Mouse (Mus musculus): ENCODE results near the gene Pomc. TPM values are rescaled to one million over a fixed set of nuclear protein-coding genes. Genes with fewer than 3 reads are reported as not detected.

Pomc gene
- 2.6 and 3.1 TPM in 2 replicates for polyA plus RNA-seq (2015; fragmentation: Nextera tagmentation; extraction: Ambion mirVana)

DNA sequence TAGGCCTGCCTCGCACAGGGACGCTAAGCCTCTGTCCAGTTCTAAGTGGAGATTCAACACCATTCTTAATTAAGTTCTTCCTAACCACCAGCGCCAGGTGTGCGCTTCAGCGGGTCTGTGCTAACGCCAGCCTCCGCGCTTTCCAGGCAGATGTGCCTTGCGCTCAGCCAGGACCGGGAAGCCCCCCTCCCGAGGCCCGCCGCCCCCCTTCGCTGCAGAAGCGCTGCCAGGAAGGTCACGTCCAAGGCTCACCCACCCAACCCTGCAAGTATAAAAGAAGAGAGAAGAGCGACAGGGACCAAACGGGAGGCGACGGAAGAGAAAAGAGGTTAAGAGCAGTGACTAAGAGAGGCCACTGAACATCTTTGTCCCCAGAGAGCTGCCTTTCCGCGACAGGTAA lies at the start of gene Pomc:
TSS of gene Pomc (plus strand) at position 301 of the 400 bp plus-strand sequence.
- Histone ChIP-seq H3K4me1 (replicated peaks; ENCODE audit: control insufficient read depth, insufficient read depth, low read length) (peaks cover 3% of the 10 kb centered on the region; the same call in 1 of the 2 replicates), H3K36me3 (ENCODE audit: control insufficient read depth, insufficient read depth, low read length) (no peaks in the 10 kb centered on the region), H3K4me2 (ENCODE audit: low read depth, low read length) (no peak within 1 kb of the TSS), H3K4me3 (ENCODE audit: low read length) (no peak within 1 kb of the TSS), H3K9me3 (ENCODE audit: control insufficient read depth, low read length) (no peaks in the 10 kb centered on the region), H3K27ac (ENCODE audit: low read length) (no peak within 1 kb of the TSS), H3K9ac (ENCODE audit: low read length) (no peak within 1 kb of the TSS), H3K27me3 (ENCODE audit: control insufficient read depth, insufficient read depth, low read depth, low read length) (peaks cover 11% of the 10 kb centered on the region)
- ATAC-seq (ENCODE audit: low read depth): no peak
- 15% methylated on average over 22 of the region's 22 CpGs for WGBS

DNA sequence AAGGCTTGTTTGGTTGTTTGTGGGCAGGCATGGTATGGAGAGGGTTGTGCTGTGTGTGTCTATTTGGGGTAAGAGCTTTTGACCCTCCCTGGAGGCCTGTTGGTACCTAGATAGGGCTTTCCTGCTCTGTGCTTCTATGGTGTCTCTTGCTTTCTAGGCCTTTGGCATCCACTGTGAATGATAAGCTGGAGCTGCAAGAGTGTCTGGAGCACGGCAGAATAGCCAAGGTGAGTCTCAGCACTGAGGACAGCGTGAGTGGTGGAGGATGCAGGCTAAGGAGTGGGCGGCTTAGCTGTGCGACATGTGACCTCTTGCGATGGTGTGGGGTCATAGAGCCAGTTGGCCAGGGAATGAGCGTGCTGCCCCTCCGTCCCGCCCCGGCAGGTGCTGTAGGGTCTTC lies 49.3 kb upstream of the Pomc start:
- Histone ChIP-seq H3K4me1 (replicated peaks; ENCODE audit: control insufficient read depth, insufficient read depth, low read length) (no peaks in the 10 kb centered on the region), H3K36me3 (ENCODE audit: control insufficient read depth, insufficient read depth, low read length) (peaks cover 57% of the 10 kb centered on the region), H3K27ac (ENCODE audit: low read length) (no peak overlapping the region), H3K4me3 (ENCODE audit: low read length) (no peak overlapping the region), H3K4me2 (ENCODE audit: low read depth, low read length) (no peak overlapping the region), H3K9me3 (ENCODE audit: control insufficient read depth, low read length) (no peaks in the 10 kb centered on the region), H3K9ac (ENCODE audit: low read length) (no peak overlapping the region), H3K27me3 (ENCODE audit: control insufficient read depth, insufficient read depth, low read depth, low read length) (no peaks in the 10 kb centered on the region)
- no peak for ATAC-seq (ENCODE audit: low read depth)
- 89% methylated on average over 9 of the region's 9 CpGs for WGBS

DNA sequence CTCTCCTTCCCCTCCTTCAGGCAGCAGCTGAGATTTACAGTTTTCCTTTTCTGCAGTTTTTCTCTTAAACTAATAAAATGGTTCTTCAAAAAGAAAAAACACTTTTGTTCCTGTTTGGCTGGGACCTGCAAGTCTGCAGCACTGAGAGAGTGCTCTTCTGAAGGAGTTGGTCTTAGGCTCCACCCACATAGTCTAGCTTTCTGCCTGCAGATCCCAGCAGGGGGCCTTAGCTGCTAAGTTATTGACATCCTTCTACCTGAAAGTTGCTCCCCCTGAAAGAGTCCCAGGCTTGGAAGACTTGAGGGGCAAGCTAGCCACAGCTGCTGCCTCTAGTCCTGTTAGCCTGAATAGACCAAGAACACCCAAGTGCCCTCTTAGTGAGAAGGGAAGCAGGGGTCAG lies 48.4 kb upstream of the Pomc start:
- ATAC-seq (ENCODE audit: low read depth): no peak
- no peaks in the 10 kb centered on the region for H3K27me3 ChIP-seq (ENCODE audit: control insufficient read depth, insufficient read depth, low read depth, low read length)
- H3K4me3 ChIP-seq (ENCODE audit: low read length): no peak overlapping the region
- no peaks in the 10 kb centered on the region for H3K4me1 ChIP-seq (replicated peaks; ENCODE audit: control insufficient read depth, insufficient read depth, low read length)
- no peak overlapping the region for H3K27ac ChIP-seq (ENCODE audit: low read length)
- H3K36me3 ChIP-seq (ENCODE audit: control insufficient read depth, insufficient read depth, low read length): peaks cover 53% of the 10 kb centered on the region
- H3K9me3 ChIP-seq (ENCODE audit: control insufficient read depth, low read length): no peaks in the 10 kb centered on the region
- H3K4me2 ChIP-seq (ENCODE audit: low read depth, low read length): no peak overlapping the region
- H3K9ac ChIP-seq (ENCODE audit: low read length): no peak overlapping the region

DNA sequence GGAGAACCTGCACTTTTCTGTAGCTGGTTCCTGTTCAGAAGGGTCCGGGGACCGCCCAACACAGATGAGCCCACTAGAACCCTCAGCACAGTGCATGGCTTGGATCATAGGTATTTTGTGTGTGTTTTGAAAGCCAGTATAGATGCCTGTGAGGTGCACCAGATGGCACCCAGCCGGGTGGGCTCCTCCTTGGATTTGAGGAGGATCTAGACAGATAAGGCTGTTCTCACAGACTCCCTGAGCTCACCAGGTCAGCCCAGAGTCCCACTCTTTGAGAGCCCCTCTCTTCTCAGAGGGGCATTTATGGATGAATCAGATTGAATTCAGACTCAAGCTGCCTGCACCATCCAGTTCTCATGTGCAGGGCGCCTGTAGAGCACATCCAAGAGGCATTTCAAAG lies 47.7 kb upstream of the Pomc start:
- Histone ChIP-seq H3K36me3 (ENCODE audit: control insufficient read depth, insufficient read depth, low read length) (peaks cover 46% of the 10 kb centered on the region), H3K4me2 (ENCODE audit: low read depth, low read length) (no peak overlapping the region), H3K4me3 (ENCODE audit: low read length) (no peak overlapping the region), H3K4me1 (replicated peaks; ENCODE audit: control insufficient read depth, insufficient read depth, low read length) (no peaks in the 10 kb centered on the region), H3K9ac (ENCODE audit: low read length) (no peak overlapping the region), H3K27ac (ENCODE audit: low read length) (no peak overlapping the region), H3K27me3 (ENCODE audit: control insufficient read depth, insufficient read depth, low read depth, low read length) (no peaks in the 10 kb centered on the region), H3K9me3 (ENCODE audit: control insufficient read depth, low read length) (no peaks in the 10 kb centered on the region)
- no peak for ATAC-seq (ENCODE audit: low read depth)
- WGBS: 84% methylated on average over 4 of the region's 4 CpGs

DNA sequence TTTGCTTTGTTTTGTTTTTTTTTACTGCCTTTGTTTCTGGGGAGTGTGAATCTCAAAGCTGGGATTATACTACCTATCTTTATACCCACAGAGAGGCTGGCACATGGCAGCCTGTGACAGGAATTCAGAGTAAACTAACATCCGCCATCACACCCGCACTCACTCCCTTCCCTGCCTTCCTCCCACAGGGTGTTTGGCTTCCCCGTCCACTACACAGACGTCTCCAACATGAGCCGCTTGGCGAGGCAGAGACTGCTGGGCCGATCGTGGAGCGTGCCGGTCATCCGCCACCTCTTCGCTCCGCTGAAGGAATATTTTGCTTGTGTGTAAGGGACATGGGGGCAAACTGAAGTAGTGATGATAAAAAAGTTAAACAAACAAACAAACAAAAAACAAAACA lies 47.3 kb upstream of the Pomc start:
- Histone ChIP-seq H3K27me3 (ENCODE audit: control insufficient read depth, insufficient read depth, low read depth, low read length) (no peaks in the 10 kb centered on the region), H3K4me3 (ENCODE audit: low read length) (no peak overlapping the region), H3K4me2 (ENCODE audit: low read depth, low read length) (no peak overlapping the region), H3K9me3 (ENCODE audit: control insufficient read depth, low read length) (no peaks in the 10 kb centered on the region), H3K36me3 (ENCODE audit: control insufficient read depth, insufficient read depth, low read length) (peaks cover 42% of the 10 kb centered on the region), H3K9ac (ENCODE audit: low read length) (no peak overlapping the region), H3K4me1 (replicated peaks; ENCODE audit: control insufficient read depth, insufficient read depth, low read length) (no peaks in the 10 kb centered on the region), H3K27ac (ENCODE audit: low read length) (no peak overlapping the region)
- no peak for ATAC-seq (ENCODE audit: low read depth)
- WGBS: 73% methylated on average over 13 of the region's 13 CpGs

DNA sequence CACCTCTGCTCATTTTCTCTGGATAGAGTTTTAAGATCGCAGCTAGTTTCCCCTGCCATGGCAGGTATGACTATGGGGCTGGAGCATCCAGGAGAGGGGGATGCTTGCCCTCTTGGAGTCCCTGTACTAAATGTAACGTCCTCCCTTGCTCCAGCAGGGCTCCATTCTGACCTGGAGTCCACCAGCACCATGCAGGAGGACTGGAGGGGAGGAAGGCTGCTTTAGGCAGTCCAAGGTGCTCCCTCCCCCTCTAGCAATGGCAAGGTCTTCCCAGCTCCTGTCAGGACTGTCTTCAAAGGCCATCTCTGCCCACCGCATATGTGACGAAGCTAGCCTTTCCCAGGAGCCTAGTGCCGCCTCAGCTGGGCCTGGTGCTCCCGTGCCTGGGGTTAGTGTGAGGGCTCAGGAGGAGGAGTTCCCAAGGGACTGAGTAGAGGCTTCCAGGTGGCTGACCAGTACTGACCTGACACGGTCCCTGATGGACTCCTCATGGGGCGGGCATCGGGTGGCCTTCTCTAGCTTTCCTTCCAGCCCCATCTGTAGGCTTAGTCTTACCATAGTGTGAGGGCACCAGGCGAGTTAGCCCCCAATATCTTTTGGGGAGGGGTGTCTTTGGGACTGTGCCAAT lies 44.2 kb upstream of the Pomc start:
- 61% methylated on average over 10 of the region's 10 CpGs for WGBS
- no peak for ATAC-seq (ENCODE audit: low read depth)
- Histone ChIP-seq H3K4me2 (ENCODE audit: low read depth, low read length) (no peak overlapping the region), H3K27ac (ENCODE audit: low read length) (no peak overlapping the region), H3K9me3 (ENCODE audit: control insufficient read depth, low read length) (no peaks in the 10 kb centered on the region), H3K4me3 (ENCODE audit: low read length) (no peak overlapping the region), H3K27me3 (ENCODE audit: control insufficient read depth, insufficient read depth, low read depth, low read length) (no peaks in the 10 kb centered on the region), H3K36me3 (ENCODE audit: control insufficient read depth, insufficient read depth, low read length) (peaks cover 27% of the 10 kb centered on the region), H3K9ac (ENCODE audit: low read length) (no peak overlapping the region), H3K4me1 (replicated peaks; ENCODE audit: control insufficient read depth, insufficient read depth, low read length) (peaks cover 4% of the 10 kb centered on the region; the same call in 1 of the 2 replicates)

DNA sequence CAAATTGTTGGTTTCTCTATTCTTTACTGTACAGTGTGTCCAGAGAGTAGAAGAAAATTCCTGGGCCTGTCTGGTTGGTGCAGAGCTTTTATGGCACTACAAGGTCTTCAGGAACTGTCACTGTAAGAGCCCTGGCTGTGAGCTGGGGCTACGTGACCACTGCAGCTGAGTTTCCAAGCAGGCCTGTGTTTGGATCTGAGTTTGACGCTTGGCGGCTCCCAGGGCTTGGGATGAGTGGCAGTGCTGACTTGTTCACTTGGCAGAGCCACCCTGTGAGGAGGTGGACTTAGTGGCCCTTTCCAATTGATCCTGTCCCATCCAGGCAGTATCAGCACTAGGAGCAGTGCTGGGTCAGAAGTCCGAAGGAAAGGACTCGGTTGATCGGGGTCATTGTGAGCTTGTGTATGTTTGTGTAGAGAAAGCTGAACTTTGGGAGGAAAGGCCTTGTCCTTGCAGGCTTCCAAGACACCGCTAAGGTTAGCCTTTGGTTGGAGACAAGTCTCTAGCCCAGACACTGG lies 42.9 kb upstream of the Pomc start:
- Histone ChIP-seq H3K27ac (ENCODE audit: low read length) (no peak overlapping the region), H3K27me3 (ENCODE audit: control insufficient read depth, insufficient read depth, low read depth, low read length) (no peaks in the 10 kb centered on the region), H3K9ac (ENCODE audit: low read length) (no peak overlapping the region), H3K4me1 (replicated peaks; ENCODE audit: control insufficient read depth, insufficient read depth, low read length) (peaks cover 4% of the 10 kb centered on the region; the same call in 1 of the 2 replicates), H3K36me3 (ENCODE audit: control insufficient read depth, insufficient read depth, low read length) (peaks cover 18% of the 10 kb centered on the region), H3K9me3 (ENCODE audit: control insufficient read depth, low read length) (no peaks in the 10 kb centered on the region), H3K4me2 (ENCODE audit: low read depth, low read length) (no peak overlapping the region), H3K4me3 (ENCODE audit: low read length) (no peak overlapping the region)
- 77% methylated on average over 7 of the region's 7 CpGs for WGBS
- ATAC-seq (ENCODE audit: low read depth): no peak

DNA sequence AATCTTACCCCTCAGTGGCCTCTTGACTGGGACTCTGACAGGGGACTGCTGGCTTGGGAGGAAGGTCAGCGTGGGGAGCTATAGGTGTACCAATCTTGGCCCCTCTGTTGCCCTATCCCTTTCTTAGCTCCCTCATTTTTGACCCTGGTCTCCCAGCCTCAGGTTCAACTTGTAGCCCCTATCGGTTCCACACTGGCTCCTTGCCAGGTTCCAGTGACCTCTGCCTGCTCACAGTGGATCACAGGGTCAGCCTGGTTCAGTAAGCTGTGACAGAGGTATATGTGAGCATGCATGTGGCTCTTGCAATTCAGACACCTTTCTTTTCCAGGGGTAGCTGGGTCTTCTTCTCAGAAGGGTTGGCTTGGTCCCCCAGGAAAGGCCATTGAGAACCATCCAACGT lies 38.9 kb upstream of the Pomc start:
- 72% methylated on average over 3 of the region's 3 CpGs for WGBS
- H3K36me3 ChIP-seq (ENCODE audit: control insufficient read depth, insufficient read depth, low read length): no peaks in the 10 kb centered on the region
- H3K9ac ChIP-seq (ENCODE audit: low read length): no peak overlapping the region
- H3K27ac ChIP-seq (ENCODE audit: low read length): no peak overlapping the region
- no peaks in the 10 kb centered on the region for H3K9me3 ChIP-seq (ENCODE audit: control insufficient read depth, low read length)
- ATAC-seq (ENCODE audit: low read depth): no peak
- peaks cover 6% of the 10 kb centered on the region; the same call in 1 of the 2 replicates for H3K4me1 ChIP-seq (replicated peaks; ENCODE audit: control insufficient read depth, insufficient read depth, low read length)
- no peak overlapping the region for H3K4me2 ChIP-seq (ENCODE audit: low read depth, low read length)
- H3K4me3 ChIP-seq (ENCODE audit: low read length): no peak overlapping the region
- no peaks in the 10 kb centered on the region for H3K27me3 ChIP-seq (ENCODE audit: control insufficient read depth, insufficient read depth, low read depth, low read length)

DNA sequence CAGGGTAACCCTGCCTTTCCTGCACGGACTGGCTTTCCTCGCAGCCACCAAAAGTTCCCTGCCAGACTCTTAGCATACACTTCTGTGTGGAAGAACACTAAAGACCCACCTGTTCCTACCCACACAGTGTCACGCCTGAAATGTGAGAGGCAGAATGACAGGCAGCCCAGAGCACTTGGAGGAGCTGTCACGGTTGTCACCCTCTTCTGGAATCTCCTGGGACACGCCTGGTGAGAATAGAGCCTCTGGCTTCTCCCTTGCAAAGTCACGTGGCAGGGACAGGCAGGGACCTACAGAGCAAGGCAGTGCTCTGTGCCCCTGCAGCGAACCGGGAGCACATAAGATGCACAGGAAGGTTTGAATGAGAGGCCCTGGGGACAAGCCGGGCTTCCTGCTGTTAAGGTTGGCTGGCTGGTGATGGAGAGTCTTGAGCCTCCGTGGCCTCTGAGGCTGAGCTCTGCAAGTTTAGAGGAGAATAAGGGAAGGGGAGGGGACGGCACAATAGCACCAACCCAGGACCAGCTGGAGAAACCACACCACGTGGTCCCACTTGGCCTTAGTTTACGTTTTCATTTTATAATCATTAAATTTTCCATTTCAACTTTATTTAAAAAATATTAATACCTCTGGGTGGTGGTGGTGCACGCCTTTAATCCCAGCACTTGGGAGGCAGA lies 36.9 kb upstream of the Pomc start:
- peak; percentile 18; the same call in 1 of the 2 replicates for ATAC-seq (ENCODE audit: low read depth)
- Histone ChIP-seq H3K4me2 (ENCODE audit: low read depth, low read length) (no peak overlapping the region), H3K9me3 (ENCODE audit: control insufficient read depth, low read length) (no peaks in the 10 kb centered on the region), H3K27me3 (ENCODE audit: control insufficient read depth, insufficient read depth, low read depth, low read length) (no peaks in the 10 kb centered on the region), H3K9ac (ENCODE audit: low read length) (no peak overlapping the region), H3K36me3 (ENCODE audit: control insufficient read depth, insufficient read depth, low read length) (no peaks in the 10 kb centered on the region), H3K27ac (ENCODE audit: low read length) (no peak overlapping the region), H3K4me3 (ENCODE audit: low read length) (no peak overlapping the region), H3K4me1 (replicated peaks; ENCODE audit: control insufficient read depth, insufficient read depth, low read length) (peaks cover 6% of the 10 kb centered on the region; the same call in 1 of the 2 replicates)
- 23% methylated on average over 14 of the region's 14 CpGs for whole genome bisulfite sequencing

Measured in lung, embryonic 16.5 days (tissue).